8 mouse cellular contexts compared by ENCODE assay signal in genomic region chr2:180920810-180921400, GRCm38 (mm10). TPM values are rescaled to one million over a fixed set of nuclear protein-coding genes. Genes with fewer than 3 reads are reported as not detected.
DNase-seq lines count a peak whose midpoint lies in the region; ATAC-seq and TF ChIP-seq lines count a peak whose summit lies in the region.

Ythdf1 (minus strand) TSS chr2:180920949.

- no peak for TF ChIP-seq CTCF in G1E (IDR thresholded peaks at IDR 0.05; ENCODE audit: low read depth, low read length)
- TF ChIP-seq CTCF in layer of hippocampus, adult 2 months (conservative IDR thresholded peaks at IDR 0.05): no peak
- TF ChIP-seq CTCF in lung, embryonic 14.5 days (IDR thresholded peaks at IDR 0.05; ENCODE audit: low read depth): no peak
- TF ChIP-seq CTCF in olfactory bulb, adult 2 months (IDR thresholded peaks at IDR 0.05; ENCODE audit: insufficient read depth, low read depth, low read length): no peak
- TF ChIP-seq CTCF in thymus, adult 2 months (IDR thresholded peaks at IDR 0.05; ENCODE audit: borderline replicate concordance, control insufficient read depth, extremely low read depth, insufficient read depth, low read length, poor library complexity): no peak

- peak within 1 kb of the TSS; percentile 95 for H3K4me3 ChIP-seq in G1E (ENCODE audit: low read depth, low read length)
- peak within 1 kb of the TSS; percentile 99 for H3K4me3 ChIP-seq in forebrain, embryonic 16.5 days (replicated peaks; ENCODE audit: low read length)
- peak within 1 kb of the TSS; percentile 97 for H3K4me3 ChIP-seq in layer of hippocampus, adult 2 months
- peak within 1 kb of the TSS; percentile 99 for H3K4me3 ChIP-seq in lung, embryonic 14.5 days (ENCODE audit: low read depth, low read length)
- H3K4me3 ChIP-seq in olfactory bulb, adult 2 months (ENCODE audit: insufficient read depth, low read depth, low read length): peak within 1 kb of the TSS; percentile 83
- peak within 1 kb of the TSS; percentile 93 for H3K4me3 ChIP-seq in thymus, adult 2 months (ENCODE audit: control insufficient read depth, insufficient read depth, low read length)

- H3K4me1 ChIP-seq in G1E (ENCODE audit: insufficient read depth, low read depth, low read length): peaks cover 23% of the 10 kb centered on the region
- peaks cover 16% of the 10 kb centered on the region for H3K4me1 ChIP-seq in forebrain, embryonic 16.5 days (replicated peaks; ENCODE audit: control insufficient read depth, insufficient read depth, low read length)
- H3K4me1 ChIP-seq in lung, embryonic 14.5 days (ENCODE audit: insufficient read depth): peaks cover 10% of the 10 kb centered on the region
- no peaks in the 10 kb centered on the region for H3K4me1 ChIP-seq in olfactory bulb, adult 2 months (ENCODE audit: control insufficient read depth, insufficient read depth, low read length)
- peaks cover 5% of the 10 kb centered on the region for H3K4me1 ChIP-seq in thymus, adult 2 months (replicated peaks; ENCODE audit: control insufficient read depth, insufficient read depth, low read length)

- peak within 1 kb of the TSS; percentile 31; the same call in 1 of the 2 replicates for H3K27ac ChIP-seq in forebrain, embryonic 16.5 days (ENCODE audit: low read length)
- peak within 1 kb of the TSS; percentile 81 for H3K27ac ChIP-seq in layer of hippocampus, adult 2 months
- peak within 1 kb of the TSS; percentile 46; the same call in 1 of the 2 replicates for H3K27ac ChIP-seq in lung, embryonic 14.5 days (ENCODE audit: low read depth)
- no peak within 1 kb of the TSS for H3K27ac ChIP-seq in olfactory bulb, adult 2 months (ENCODE audit: insufficient read depth, low read depth, low read length)
- peak within 1 kb of the TSS; percentile 47; the same call in 1 of the 2 replicates for H3K27ac ChIP-seq in thymus, adult 2 months (ENCODE audit: control insufficient read depth, insufficient read depth, low read length)

- peak; percentile 89 for ATAC-seq in G1E (ENCODE audit: extremely low read depth, insufficient number of reproducible peaks, low FRiP score, poor library complexity, severe bottlenecking)
- peak; percentile 97 for ATAC-seq in forebrain, embryonic 16.5 days
- ATAC-seq in lung, embryonic 14.5 days (ENCODE audit: insufficient read depth): peak; percentile 93

- peak within 1 kb of the TSS; percentile 80 for H3K4me2 ChIP-seq in forebrain, embryonic 16.5 days (ENCODE audit: low read length)
- H3K4me2 ChIP-seq in lung, embryonic 14.5 days: peak within 1 kb of the TSS; percentile 92

- peak; percentile 95 for DNase-seq in G1E (ENCODE audit: low spot score)
- DNase-seq in cerebellum, adult 18-20 months: peak; percentile 95 to 99
- peak; percentile 97 to 99 for DNase-seq in heart, postnatal 36 days
- peak; percentile 96 to 98 for DNase-seq in layer of hippocampus, adult 2 months (ENCODE audit: low spot score in 2 of 2)
- peak; percentile 99 for DNase-seq in lung, embryonic 14.5 days
- DNase-seq in thymus, adult 2 months: peak; percentile 99

- intact Hi-C loops in heart, postnatal 36 days (cut with DNase I): no loop called here

- peaks cover 9% of the 10 kb centered on the region for H3K27me3 ChIP-seq in G1E (ENCODE audit: insufficient read depth, low read length)
- H3K27me3 ChIP-seq in forebrain, embryonic 16.5 days (replicated peaks; ENCODE audit: control insufficient read depth, insufficient read depth, low read length): no peaks in the 10 kb centered on the region
- no peaks in the 10 kb centered on the region for H3K27me3 ChIP-seq in lung, embryonic 14.5 days (ENCODE audit: insufficient read depth, low read length)
- no peaks in the 10 kb centered on the region for H3K27me3 ChIP-seq in thymus, adult 2 months (ENCODE audit: control insufficient read depth, insufficient read depth, low read length)

- peak; percentile 78 for TF ChIP-seq POLR2A in olfactory bulb, adult 2 months (IDR thresholded peaks at IDR 0.05; ENCODE audit: insufficient read depth, low read depth, low read length)
- peak; percentile 66 for TF ChIP-seq POLR2A in thymus, adult 2 months (IDR thresholded peaks at IDR 0.05; ENCODE audit: control insufficient read depth, extremely low read depth, insufficient read depth, low read length, poor library complexity)

- no peaks in the 10 kb centered on the region for H3K9me3 ChIP-seq in G1E (replicated peaks)
- H3K9me3 ChIP-seq in forebrain, embryonic 16.5 days (ENCODE audit: control insufficient read depth, low read length): no peaks in the 10 kb centered on the region
- no peaks in the 10 kb centered on the region for H3K9me3 ChIP-seq in lung, embryonic 14.5 days (ENCODE audit: low read depth, low read length)

- under 1% methylated on average over 38 of the region's 56 CpGs for WGBS in forebrain, embryonic 16.5 days
- under 1% methylated on average over 38 of the region's 56 CpGs for WGBS in lung, embryonic 14.5 days
- WGBS in olfactory bulb, adult 2 months: under 1% methylated on average over 51 of the region's 56 CpGs
- under 1% methylated on average over 56 of the region's 56 CpGs for WGBS in thymus, adult 2 months

- peak within 1 kb of the TSS; percentile 98 for H3K9ac ChIP-seq in forebrain, embryonic 16.5 days (replicated peaks; ENCODE audit: low read depth, low read length)
- peak within 1 kb of the TSS; percentile 99 for H3K9ac ChIP-seq in lung, embryonic 14.5 days

- peaks cover 34% of the 10 kb centered on the region for H3K36me3 ChIP-seq in G1E (replicated peaks)
- peaks cover 12% of the 10 kb centered on the region for H3K36me3 ChIP-seq in forebrain, embryonic 16.5 days (ENCODE audit: control insufficient read depth, insufficient read depth)
- H3K36me3 ChIP-seq in lung, embryonic 14.5 days (ENCODE audit: insufficient read depth): peaks cover 30% of the 10 kb centered on the region
- peaks cover 17% of the 10 kb centered on the region for H3K36me3 ChIP-seq in thymus, adult 2 months (ENCODE audit: control insufficient read depth, insufficient read depth, low read length)

RNA-seq across cellular contexts. Expression of gene Ythdf1, which starts in this region (rescaled TPM):
- total RNA-seq in G1E (2014; fragmentation: Nextera tagmentation) (90.2 and 96.6 TPM in 2 replicates), G1E (2017) (24.6 and 26.3 TPM in 2 replicates)
- 72.5 and 87.0 TPM in 2 replicates for polyA plus RNA-seq in G1E (2012)
- polyA plus RNA-seq in forebrain, embryonic 16.5 days (2015; fragmentation: Nextera tagmentation; extraction: Ambion mirVana): 44.9 and 50.1 TPM in 2 replicates
- 10 to 100 TPM; 36.8 to 37.6 TPM for total RNA-seq in heart, postnatal 36 days (2021)
- 10 to 100 TPM; 54.1 to 54.2 TPM for total RNA-seq in layer of hippocampus, adult 2 months (2021)
- 69.2 and 70.1 TPM in 2 replicates for polyA plus RNA-seq in lung, embryonic 14.5 days (2014; fragmentation: Nextera tagmentation; extraction: Ambion mirVana)
- not detected in 2 replicates for polyA plus RNA-seq in olfactory bulb, adult 2 months (2012; ENCODE audit: insufficient read depth, insufficient read length, low replicate concordance, missing spikeins)
- 76.7 and 78.3 TPM in 2 replicates for polyA plus RNA-seq in thymus, adult 2 months (2012; rRNA removed)
